Mouse (Mus musculus) limb, embryonic 10.5 days (tissue): Measurements from ENCODE around the gene Dvl1. TPM values are rescaled to one million over a fixed set of nuclear protein-coding genes. Genes with fewer than 3 reads are reported as not detected.

Experiments used
- DNase-seq: peaks from one replicate; pipeline ENCODE4 v3.0.0-alpha.2; 2017; ENCODE audit warnings: low spot score
- H3K27ac ChIP-seq: fragments of 300-500 bp; sonication (generic); 2 replicates; pipeline ENCODE4 v1.5.1; 2016; ENCODE audit warnings: mild to moderate bottlenecking
- H3K27me3 ChIP-seq: fragments of 300-500 bp; sonication (generic); 2 replicates; pipeline ENCODE4 v1.6.1; 2016; ENCODE audit warnings: low read depth, mild to moderate bottlenecking; ENCODE audit not compliant: poor library complexity, severe bottlenecking
- H3K36me3 ChIP-seq: fragments of 300-500 bp; sonication (generic); 2 replicates; pipeline ENCODE4 v1.6.1; 2016; ENCODE audit warnings: mild to moderate bottlenecking, moderate library complexity
- H3K4me1 ChIP-seq: fragments of 300-500 bp; sonication (generic); 2 replicates; pipeline ENCODE4 v1.6.1; 2016
- H3K4me3 ChIP-seq: fragments of 300-500 bp; sonication (generic); 2 replicates; pipeline ENCODE4 v1.5.1; 2016; ENCODE audit warnings: mild to moderate bottlenecking, moderate library complexity
- H3K9me3 ChIP-seq: fragments of 300-500 bp; sonication (generic); replicated peaks from 2 replicates; pipeline ENCODE4 v1.6.1; 2016; ENCODE audit warnings: mild to moderate bottlenecking
- WGBS: fragments of 180-500 bp; shearing (Covaris S2); methylation state at CpG from one replicate; pipeline ENCODE4 v1.1.7; 2016; 5-methylcytosine and 5-hydroxymethylcytosine counted together
- polyA plus RNA-seq: library from polyadenylated mRNA; unstranded; fragments of >200 nt; fragmentation: Nextera tagmentation; extraction: Ambion mirVana; gene quantifications from 2 replicates; pipeline ENCODE4 v1.2.1, GENCODE M21; 2016

The Dvl1 gene
- polyA plus RNA-seq, 1 experiment from 2014 or later: 3.8 TPM

- 81% methylated on average over 11 of the region's 11 CpGs for WGBS
These were observed 59.8 kb downstream of the Dvl1 start for GRCm38 (mm10) chr4:155907003-155907402.

DNA sequence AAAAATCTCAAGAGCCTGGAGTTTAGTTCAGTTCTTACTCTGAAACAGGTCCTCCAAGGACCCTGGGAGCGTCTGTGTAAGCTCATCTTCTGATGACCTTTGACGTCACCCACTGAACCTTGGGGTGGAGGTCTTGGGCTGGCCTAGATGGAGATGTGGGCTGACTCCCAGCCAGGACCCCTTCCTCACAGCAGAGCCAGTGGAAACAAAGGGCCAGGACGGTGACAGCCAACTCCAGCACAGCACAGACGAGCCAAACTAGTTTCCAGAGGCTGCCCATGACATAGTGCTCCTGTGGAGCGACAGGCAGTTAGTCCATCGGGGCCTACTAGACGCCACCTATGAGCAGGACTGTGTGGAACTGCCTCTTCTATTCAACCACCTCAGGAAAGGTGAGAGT, 61.1 kb downstream of the Dvl1 start:
- H3K27me3 ChIP-seq: no peaks in the 10 kb centered on the region

More at GRCm38 (mm10) chr4:155907003-155907402, 59.8 kb downstream of the Dvl1 start:
- H3K27ac ChIP-seq: no peak overlapping the region
- H3K9me3 ChIP-seq: no peaks in the 10 kb centered on the region
- DNase-seq: no peak
- no peaks in the 10 kb centered on the region for H3K27me3 ChIP-seq
- no peak overlapping the region for H3K4me3 ChIP-seq
- no peaks in the 10 kb centered on the region for H3K4me1 ChIP-seq
- H3K36me3 ChIP-seq: peaks cover 45% of the 10 kb centered on the region

GRCm38 (mm10) chr4:155908751-155909150, 61.5 kb downstream of the Dvl1 start:
- H3K36me3 ChIP-seq: peaks cover 28% of the 10 kb centered on the region
- 94% methylated on average over 4 of the region's 4 CpGs for WGBS

More for the DNA sequence above, 61.1 kb downstream of the Dvl1 start:
- H3K4me3 ChIP-seq: no peak overlapping the region
- H3K36me3 ChIP-seq: peaks cover 33% of the 10 kb centered on the region
- no peaks in the 10 kb centered on the region for H3K9me3 ChIP-seq
- 79% methylated on average over 7 of the region's 7 CpGs for WGBS
- no peak overlapping the region for H3K27ac ChIP-seq
- DNase-seq: no peak
- H3K4me1 ChIP-seq: no peaks in the 10 kb centered on the region

More at GRCm38 (mm10) chr4:155908751-155909150, 61.5 kb downstream of the Dvl1 start:
- Histone ChIP-seq H3K4me1 (no peaks in the 10 kb centered on the region), H3K27ac (no peak overlapping the region), H3K4me3 (no peak overlapping the region), H3K9me3 (no peaks in the 10 kb centered on the region), H3K27me3 (no peaks in the 10 kb centered on the region)
- DNase-seq: no peak

Other genes with a start within 250 kb of the Dvl1 start
- gene Slc35e2, start 246.0 kb upstream of the Dvl1 start, polyA plus RNA-seq: 12.2 and 13.6 TPM in 2 replicates
- gene Cdk11b, start 222.5 kb upstream of the Dvl1 start, polyA plus RNA-seq: 74.1 and 74.8 TPM in 2 replicates
- not detected in 2 replicates for gene Gm10563, start 202.0 kb upstream of the Dvl1 start, polyA plus RNA-seq
- gene Mmp23, start 194.0 kb upstream of the Dvl1 start, polyA plus RNA-seq: 8.4 and 10.4 TPM in 2 replicates
- 18.9 and 25.2 TPM in 2 replicates for gene Mib2, start 178.2 kb upstream of the Dvl1 start, polyA plus RNA-seq
- gene Fndc10, start 153.1 kb upstream of the Dvl1 start, polyA plus RNA-seq: 1.5 and 2.6 TPM in 2 replicates
- gene Ssu72, start 142.6 kb upstream of the Dvl1 start, polyA plus RNA-seq: 161 and 163 TPM in 2 replicates
- gene Tmem240, start 112.6 kb upstream of the Dvl1 start, polyA plus RNA-seq: 0.58 and 0.79 TPM in 2 replicates
- 138 and 161 TPM in 2 replicates for gene Atad3a, start 86.3 kb upstream of the Dvl1 start, polyA plus RNA-seq
- 4.7 and 6.6 TPM in 2 replicates for gene Vwa1, start 72.7 kb upstream of the Dvl1 start, polyA plus RNA-seq
- 0.30 and 0.33 TPM in 2 replicates for gene Tmem88b, start 61.5 kb upstream of the Dvl1 start, polyA plus RNA-seq
- 0.18 TPM in 1 of 2 replicates, not detected in the other for gene Ankrd65, start 57.0 kb upstream of the Dvl1 start, polyA plus RNA-seq
- gene Mrpl20, start 44.5 kb upstream of the Dvl1 start, polyA plus RNA-seq: 246 and 297 TPM in 2 replicates
- 174 and 196 TPM in 2 replicates for gene Ccnl2, start 34.9 kb upstream of the Dvl1 start, polyA plus RNA-seq
- 186 and 204 TPM in 2 replicates for gene Aurkaip1, start 16.1 kb upstream of the Dvl1 start, polyA plus RNA-seq
- gene Mxra8, start 7.7 kb upstream of the Dvl1 start, polyA plus RNA-seq: 39.2 and 48.9 TPM in 2 replicates
- gene Tas1r3, start 16.0 kb downstream of the Dvl1 start, polyA plus RNA-seq: 0.24 and 0.31 TPM in 2 replicates
- gene Cptp, start 22.0 kb downstream of the Dvl1 start, polyA plus RNA-seq: 18.9 and 19.0 TPM in 2 replicates
- gene Ints11, start 22.1 kb downstream of the Dvl1 start, polyA plus RNA-seq: 106 and 107 TPM in 2 replicates
- 52.4 and 55.5 TPM in 2 replicates for gene Pusl1, start 44.4 kb downstream of the Dvl1 start, polyA plus RNA-seq
- gene Acap3, start 44.4 kb downstream of the Dvl1 start, polyA plus RNA-seq: 20.9 and 25.3 TPM in 2 replicates
- gene Ube2j2, start 96.4 kb downstream of the Dvl1 start, polyA plus RNA-seq: 163 and 168 TPM in 2 replicates
- gene C1qtnf12, start 114.9 kb downstream of the Dvl1 start, polyA plus RNA-seq: 23.4 and 24.5 TPM in 2 replicates
- 13.3 and 14.8 TPM in 2 replicates for gene B3galt6, start 145.2 kb downstream of the Dvl1 start, polyA plus RNA-seq
- 143 and 149 TPM in 2 replicates for gene Sdf4, start 145.5 kb downstream of the Dvl1 start, polyA plus RNA-seq
- 0.60 and 0.61 TPM in 2 replicates for gene Tnfrsf4, start 166.4 kb downstream of the Dvl1 start, polyA plus RNA-seq
- 1.2 and 1.5 TPM in 2 replicates for gene Tnfrsf18, start 178.8 kb downstream of the Dvl1 start, polyA plus RNA-seq
- gene Ttll10, start 212.0 kb downstream of the Dvl1 start, polyA plus RNA-seq: 0.54 and 0.67 TPM in 2 replicates